Mouse (Mus musculus) spleen, adult 18-20 months (tissue): ENCODE data around the gene Ppp2r3a.
A peak's percentile ranks its signal among the peaks of the same experiment; 100 is the strongest.

Experiments used
- DNase-seq, 2 experiments: peaks; one replicate each; pipeline ENCODE4 v3.0.0; 2022; ENCODE audit warnings: mixed read lengths in 2 of 2

Gene Ppp2r3a

DNA sequence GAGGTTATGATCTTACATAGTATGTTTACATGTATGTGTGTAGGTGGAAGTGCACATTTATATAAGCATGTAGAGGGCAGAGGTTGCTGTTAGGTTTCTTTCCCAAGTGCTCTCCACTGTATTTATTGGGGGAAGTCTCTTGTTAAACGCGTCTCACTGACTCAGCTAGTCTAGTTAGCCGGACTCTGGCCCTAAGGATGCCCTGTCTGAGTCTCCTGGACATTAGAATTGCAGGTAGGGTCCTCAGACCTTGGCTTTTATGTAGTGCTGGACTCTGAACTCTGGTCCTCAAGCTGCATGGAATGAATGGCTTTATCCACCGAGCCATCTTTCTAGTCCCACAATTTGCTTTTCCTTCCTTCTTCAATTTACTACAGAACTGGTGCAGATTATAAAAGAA lies 108.0 kb downstream of the Ppp2r3a start:
- DNase-seq, result no peak

DNA sequence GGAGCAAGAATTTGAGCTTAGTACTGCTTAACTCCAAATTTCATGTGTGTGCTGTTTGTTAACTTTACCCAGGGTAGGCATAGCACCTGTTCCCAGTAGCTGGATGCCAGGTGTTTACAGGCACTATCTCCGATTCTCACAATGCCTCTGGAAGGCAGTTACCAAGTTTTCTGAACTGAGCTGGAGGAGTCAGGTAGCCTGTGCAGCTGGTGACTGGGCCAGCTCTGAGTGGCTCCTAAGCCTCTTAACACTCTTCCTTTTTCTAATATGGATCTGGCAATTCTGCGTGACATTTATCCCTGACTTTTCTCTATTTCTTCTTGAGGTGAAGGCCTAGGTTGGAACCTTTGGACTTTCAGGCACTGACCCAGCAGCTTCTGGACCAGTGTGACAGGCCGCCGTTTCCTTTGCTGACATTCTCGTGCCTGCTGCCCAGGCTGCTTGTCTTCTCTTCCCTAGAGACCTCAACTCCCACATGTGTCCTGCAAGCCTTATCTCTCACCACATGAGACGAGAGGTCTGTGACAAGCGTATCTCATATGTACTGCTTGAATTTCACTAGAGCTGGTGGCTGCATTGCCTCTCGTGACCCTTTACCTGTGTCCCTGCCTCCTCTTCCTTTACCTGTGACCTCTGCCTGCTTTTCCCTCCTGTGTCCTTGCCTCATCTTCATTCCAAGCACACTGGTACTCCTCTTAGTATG lies 137.3 kb downstream of the Ppp2r3a start:
- DNase-seq, result no peak

DNA sequence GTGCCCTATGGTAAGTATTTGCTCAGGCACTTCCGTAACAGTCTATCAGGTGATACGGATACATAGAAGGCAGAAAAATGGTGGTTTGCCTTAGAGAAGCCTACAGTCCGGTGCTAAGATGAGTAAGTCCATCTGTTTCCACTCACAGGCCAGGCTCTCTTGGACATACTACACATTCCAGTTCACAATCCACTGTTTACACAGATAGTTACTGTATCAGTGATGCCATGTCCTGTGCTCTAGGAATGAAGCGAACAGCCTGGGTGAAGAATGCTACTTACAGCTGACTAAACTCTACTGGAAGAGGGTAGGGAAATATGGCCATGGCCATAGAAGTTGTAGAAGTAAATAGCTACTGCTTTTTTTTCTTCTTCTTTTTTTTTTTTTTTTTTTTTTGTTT lies 138.3 kb downstream of the Ppp2r3a start:
- no peak for DNase-seq

DNA sequence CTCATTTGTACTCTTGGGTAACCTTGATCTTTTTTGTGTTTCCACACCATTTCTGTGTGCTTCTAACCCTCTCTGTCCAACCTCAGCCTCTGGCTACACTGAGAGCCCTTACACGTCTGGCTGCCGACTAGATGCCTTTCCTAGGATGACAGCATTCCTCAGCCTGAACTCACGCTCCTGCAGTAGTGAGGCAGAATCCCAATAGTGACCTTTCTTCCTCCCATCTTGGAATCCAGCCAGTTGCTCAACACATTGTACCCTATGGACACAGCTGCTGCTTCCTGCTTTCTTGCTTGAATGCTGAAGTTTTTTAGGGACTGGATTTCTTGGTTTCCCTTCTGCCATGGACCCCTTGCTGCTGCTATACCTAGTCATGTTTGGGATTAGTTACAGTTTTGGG lies 141.6 kb downstream of the Ppp2r3a start:
- DNase-seq, result no peak

DNA sequence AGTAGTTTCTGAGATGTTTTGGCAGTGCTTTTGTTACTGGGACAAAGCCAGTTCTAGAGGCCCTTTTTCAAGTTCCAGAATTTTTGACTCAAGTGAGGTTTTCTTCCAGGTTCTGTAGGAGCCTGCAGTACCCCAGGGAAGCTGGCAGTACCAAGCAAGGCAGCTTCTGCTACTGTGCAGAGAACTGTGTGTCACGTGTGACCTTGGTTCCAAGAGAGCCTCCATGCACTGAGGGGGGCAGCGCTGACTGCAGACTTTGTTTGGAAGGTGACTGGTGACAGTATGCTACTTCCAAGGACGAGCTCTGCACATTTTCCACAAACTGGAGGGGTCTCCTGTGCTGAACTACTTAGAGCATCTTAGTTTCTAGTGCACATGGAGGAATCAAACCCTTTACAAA lies 144.2 kb downstream of the Ppp2r3a start:
- no peak for DNase-seq

DNA sequence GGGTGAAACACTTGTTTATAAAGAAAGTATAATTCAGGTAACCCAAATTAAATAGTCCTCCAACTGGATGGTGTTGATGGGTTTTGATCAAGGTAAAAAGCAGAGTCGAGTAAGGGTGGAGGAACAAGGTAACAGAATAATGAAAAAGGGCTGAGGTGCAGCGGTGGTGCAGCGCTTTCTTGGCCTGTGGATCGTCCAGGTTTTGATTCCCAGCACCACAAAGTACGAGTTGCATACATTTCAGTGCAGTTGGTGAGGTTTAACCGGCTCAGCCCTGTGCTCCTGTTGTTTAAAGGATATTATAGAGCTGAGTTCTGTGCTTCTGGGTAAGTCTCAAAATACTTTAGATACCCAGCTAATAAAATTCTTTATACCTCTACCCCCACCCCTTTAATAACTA lies 145.9 kb downstream of the Ppp2r3a start:
- no peak for DNase-seq

DNA sequence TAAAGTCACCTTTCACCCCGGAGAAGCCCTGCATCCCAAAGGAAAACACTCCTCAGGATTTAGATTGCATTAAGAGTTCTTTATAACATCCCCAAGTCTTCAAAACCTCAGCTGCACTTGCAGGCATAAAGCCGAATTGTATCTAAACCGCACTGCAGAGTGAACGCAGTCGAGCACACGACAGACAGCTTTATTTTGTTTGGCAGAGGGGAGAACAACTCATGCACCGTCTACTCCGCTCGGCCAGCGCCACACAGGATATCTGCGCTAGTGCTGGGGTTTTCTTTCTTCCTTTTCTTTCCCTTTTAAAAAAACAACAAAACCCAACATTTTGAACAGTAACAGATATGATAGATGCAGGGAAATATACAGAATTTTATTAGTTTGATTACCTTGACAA lies 146.7 kb downstream of the Ppp2r3a start:
- DNase-seq, result no peak

DNA sequence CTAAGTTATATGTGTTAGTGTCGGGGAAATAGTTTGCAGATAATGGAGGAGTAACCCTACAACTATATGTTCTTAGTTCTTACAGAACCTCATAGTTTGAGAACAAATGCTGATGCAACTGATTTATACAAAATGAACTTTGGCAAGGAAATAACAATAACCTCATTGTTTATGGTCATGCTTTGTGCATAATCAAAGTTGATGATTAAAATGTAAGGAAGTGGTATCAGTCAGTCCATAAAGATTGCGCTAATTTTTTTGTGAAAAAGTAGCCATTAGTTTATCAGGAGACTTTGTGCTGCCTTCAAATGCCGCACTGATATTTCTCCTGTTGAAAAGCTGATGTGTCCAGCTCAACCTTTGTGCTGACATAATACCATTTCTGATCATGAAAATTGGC lies 149.3 kb downstream of the Ppp2r3a start:
- DNase-seq, result no peak

DNA sequence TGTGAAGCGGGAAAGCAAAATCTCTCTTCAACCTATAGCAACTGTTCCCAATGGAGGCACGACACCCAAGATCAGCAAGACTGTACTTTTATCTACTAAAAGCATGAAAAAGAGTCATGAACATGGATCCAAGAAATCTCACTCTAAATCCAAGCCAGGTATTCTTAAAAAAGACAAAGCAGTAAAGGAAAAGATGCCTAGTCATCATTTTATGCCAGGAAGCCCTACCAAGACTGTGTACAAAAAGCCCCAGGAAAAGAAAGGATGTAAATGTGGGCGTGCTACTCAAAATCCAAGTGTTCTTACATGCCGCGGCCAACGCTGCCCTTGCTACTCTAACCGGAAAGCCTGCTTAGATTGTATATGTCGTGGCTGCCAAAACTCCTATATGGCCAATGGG lies 150.0 kb downstream of the Ppp2r3a start:
- DNase-seq, result no peak

DNA sequence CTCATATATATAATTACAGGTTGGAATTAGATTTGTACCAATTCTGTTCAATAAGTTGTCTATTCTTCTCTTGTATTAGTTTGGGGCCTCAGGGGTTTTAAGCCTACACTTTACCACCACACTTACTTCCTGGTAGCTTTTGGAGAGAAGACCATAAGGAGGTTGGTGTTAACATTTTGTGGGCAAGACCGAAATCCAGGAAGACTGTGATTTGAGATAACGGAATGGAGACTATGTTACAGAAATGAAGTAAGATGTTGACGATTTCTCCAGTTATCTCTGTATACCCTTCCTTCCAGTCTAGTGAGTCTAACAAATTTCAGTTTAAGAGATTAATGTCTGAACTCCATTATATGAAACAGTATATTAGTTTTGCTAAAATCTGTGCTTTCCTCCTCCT lies 151.4 kb downstream of the Ppp2r3a start:
- no peak for DNase-seq

DNA sequence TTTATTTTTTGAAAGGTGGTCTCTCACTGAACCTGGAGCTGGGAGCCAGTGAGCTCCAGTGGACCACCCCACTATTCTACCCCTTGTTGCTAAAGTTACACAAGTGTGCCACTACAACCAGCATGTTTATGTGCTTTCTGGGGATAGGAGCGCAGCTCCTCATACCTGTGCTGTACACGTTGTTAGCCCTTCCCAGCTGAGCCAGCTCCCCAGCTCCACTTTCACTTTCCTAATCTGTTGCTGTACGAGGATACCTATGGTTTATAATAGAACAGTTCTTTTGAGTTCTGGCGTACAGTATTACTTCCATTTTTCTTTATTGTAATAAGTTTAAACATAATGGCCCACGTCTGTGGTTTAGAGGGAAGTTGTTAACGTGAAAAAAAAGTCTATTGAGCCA lies 152.2 kb downstream of the Ppp2r3a start:
- DNase-seq, result no peak

DNA sequence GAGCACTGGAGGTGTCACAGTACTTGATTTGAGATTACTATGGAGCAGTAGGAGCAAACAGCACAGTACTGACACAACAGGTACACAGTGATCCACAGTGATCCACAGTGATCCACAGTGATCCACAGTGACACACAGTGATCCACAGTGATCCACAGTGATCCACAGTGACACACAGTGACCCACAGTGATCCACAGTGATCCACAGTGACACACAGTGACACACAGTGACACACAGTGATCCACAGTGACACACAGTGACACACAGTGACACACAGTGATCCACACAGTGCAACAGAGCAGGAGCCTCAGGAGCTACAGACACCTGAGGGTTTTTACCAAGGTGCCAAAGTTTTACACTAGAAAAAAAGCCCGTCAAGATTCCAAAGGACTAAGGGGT lies 154.1 kb downstream of the Ppp2r3a start:
- DNase-seq, result no peak

DNA sequence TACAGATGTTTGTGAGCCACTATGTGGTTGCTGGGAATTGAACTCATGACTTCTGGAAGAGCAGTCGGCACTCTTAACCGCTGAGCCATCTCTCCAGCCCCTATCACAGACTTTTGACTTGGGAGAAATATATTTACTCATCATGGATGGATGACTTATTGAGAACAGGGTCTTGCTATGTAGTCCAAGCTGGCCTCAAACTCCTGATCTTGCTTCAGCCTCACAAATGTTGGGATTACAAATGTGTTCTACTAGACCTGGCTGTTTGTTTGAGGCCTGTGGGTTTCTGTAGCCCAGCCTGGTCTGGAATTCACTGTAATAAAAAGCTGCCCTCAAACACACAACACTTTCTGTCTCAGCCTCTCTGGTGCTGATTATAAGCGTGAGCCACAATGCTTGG lies 155.1 kb downstream of the Ppp2r3a start:
- DNase-seq, result no peak

DNA sequence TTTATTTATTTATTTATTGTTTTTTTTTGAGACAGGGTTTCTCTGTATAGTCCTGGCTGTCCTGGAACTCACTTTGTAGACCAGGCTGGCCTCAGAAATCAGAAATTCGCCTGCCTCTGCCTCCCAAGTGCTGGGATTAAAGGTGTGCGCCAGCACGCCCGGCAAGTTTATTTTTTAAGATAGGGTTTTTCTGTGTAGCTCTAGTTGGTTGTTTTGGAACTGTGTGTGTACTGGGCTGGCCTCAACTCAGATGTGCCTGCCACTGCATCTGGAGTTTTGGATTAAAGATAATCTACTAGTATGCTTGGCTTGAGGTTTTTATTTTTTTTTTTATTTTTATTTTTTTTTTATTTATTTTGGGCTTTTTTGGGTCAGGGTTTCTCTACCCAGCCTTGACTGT lies 156.2 kb downstream of the Ppp2r3a start:
- DNase-seq, result no peak

DNA sequence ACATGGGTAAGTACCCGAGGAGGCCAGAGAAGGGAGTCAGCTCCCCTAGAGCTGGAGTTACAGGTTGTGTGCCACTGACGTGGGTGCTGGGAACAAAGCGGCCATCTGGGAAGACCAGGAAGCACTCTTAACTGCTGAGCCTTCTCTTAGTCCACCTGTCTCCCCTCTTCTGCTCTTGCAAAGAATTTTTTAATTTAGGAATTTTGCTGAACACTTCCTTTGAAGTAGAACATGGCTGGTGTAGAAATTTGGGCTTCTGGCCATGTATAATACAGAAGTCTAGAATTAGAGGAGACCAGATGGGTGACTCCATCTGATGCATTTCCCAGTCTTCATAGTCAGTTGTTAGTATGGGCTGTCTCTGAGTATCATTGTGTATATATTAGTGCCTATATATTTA lies 167.9 kb downstream of the Ppp2r3a start:
- no peak for DNase-seq

DNA sequence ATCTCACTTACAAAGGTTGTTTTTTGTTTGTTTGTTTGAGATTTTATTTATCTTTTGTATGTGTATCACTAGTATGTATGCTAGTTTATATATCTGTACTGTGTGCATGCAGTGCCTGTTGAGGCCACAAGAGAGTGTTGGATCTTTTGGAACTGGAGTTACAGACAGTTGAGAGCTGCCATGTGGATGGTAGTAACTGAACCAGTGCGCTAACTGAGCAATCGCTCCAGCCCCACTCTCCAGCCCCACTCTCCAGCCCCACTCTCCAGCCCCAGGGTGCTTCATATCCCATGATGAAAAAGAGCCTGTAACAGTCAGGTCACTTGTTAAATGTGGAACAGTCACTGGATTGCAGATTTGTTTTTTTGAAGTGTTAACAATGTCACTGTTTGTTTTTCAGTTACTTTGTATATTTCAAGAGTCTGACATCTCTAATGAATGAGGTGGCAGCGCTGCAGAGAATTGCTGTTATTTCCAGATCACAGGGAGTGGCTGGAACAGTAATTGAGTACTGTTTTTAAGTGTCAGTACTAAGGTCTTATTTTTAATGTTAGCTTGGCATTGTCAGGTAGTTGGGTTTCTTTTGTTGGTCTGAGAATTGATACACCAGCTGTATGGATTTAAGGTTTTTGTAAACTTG lies 171.4 kb downstream of the Ppp2r3a start:
- no peak for DNase-seq

DNA sequence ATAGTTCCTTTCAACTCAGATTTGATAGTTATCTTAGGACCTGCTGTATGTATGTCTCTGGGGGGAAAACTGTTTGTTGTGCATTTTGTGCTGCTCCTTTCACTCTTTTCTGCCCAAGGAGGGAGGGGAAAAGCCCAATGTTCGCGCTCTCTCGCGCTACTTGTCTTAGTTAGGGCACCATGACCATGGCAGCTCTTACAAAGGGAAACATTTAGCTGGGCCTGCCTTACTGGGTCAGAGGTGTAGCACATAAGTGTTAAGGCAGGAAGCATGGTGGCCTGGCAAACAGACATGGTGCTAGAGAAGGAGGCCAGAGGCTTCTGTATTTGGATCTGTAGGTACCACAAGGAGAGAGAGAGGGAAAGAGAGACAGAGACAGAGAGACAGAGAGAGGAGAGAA lies 173.0 kb downstream of the Ppp2r3a start:
- DNase-seq, result no peak

DNA sequence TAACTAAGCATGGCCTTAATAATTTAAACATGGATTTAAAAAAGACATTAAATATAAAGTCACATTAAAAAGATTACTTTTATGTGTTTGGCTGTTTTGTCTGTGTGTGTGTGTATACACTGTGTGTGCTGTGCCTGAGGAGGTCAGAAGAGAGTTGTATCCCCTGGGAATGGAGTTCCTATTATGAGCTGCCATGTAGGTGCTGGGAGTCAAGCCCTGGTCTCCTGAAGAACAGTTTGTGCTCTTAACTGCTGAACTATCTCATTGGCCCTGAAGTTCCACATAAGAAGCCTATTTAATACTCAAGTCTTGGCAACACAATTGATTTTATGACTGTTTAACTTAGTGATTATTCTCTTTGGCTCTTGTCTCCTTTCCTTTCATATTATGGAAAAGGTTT lies 174.1 kb downstream of the Ppp2r3a start:
- DNase-seq, result no peak

DNA sequence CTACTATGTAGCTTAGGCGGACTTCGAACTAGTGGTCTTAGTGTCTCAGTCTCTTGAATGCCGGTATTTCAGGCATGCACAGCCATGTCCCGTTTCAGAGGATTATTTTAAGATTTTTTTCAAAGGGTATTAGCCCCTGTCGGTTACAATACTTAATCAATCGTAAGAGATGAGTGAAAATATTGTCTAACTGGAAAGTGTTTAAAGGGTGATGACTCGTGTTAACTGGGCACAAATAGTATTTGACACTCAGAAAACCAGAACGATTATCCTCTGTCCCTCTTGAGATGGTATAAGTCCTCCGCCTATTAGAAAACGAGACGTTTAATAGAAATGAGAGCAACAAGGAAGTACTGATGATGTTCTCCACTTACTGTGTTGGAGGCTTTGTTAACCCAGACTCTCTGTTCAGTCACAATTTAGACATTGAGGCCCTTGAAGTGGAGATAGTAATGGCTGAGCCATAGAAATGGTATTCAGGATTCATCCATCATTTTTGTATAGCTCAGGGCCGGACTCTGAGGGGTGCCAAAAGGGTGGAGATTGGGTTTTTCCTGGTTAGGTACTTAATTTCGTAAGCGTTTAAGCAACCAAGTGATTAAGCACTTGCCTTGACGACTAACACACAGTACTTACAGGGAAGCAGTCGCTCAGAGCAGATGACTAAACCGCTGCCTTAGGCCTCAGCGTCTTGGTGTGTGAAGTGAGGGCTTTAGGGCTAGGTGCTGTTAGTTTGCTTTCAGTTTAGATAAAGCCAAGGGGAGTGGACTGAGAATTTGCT lies 175.3 kb downstream of the Ppp2r3a start:
- no peak for DNase-seq

DNA sequence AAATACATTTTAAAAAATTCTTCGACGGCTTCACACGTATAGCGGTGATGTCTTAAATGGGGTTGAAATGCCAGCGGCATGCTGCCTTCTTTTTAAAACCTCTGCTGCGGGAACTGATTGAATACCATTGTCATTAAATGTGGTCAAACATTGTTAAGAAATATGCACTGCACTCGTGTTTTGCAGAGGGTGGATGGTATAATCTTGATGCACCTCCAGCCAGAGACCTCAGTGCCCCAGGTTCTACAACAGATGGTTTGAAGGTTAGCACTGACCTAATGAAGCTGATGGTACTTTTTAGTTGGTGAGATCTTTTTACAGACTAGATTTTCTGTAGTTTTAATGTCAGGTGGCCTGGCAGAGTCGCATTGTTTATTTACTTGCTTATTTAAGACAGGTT lies 175.9 kb downstream of the Ppp2r3a start:
- no peak for DNase-seq

DNA sequence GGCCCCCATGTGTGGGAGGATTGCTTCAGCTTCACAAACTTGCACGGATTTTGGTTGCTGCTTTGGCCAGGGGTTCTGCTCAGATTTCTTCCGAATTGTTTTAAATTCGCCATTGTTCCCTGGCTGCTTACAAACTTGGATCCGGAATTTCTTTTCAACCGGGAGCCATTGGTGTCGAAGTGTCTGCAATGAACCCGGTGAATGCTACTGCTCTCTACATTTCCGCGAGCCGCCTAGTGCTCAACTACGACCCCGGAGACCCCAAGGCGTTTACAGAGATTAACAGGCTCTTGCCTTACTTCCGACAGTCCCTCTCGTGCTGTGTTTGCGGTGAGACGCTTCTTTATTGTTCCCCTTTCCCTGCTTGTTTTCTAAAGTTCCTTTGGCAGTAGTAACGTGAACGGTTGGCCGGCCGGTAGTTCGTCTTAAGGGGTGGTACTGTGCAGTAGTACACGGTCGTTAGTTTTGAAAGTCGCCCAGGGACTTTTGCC lies 176.5 kb downstream of the Ppp2r3a start:
- DNase-seq, result peak; percentile 25 to 40

DNA sequence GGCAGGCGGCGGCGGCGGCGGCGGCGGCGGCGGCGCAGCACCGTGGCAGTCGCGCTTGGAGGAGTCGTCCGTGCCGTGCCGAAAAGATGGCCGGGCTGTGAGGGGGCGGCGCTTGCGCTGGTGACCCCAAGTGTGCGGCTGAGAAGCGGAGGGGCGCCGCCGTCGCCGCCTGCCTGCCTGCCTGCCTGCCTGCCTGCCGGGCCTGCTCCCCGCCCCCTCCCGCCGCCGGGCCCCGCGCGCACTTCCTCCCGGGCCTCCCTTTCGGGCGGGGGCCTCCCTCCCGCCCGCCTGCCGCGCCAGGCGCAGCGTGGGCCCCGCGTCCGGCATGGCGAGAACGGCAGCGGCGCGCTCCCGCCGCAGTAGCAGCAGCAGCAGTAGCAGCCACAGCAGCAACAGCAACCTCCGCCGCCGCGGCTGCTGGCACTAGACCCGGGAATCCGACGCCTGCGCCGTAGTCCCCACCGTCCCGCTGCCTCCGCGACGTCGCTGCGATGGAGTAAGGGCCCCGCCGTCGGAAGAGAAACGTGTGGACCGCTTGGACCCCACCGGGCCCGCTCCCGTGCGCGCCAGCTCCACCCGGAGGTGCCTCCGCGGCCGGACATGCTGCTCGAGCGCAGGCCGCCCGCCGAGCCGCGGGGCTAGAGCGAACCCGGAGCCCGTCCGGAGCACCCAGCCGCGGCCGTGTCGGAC lies 177.1 kb downstream of the Ppp2r3a start:
- DNase-seq, result peak; percentile 88 to 90

DNA sequence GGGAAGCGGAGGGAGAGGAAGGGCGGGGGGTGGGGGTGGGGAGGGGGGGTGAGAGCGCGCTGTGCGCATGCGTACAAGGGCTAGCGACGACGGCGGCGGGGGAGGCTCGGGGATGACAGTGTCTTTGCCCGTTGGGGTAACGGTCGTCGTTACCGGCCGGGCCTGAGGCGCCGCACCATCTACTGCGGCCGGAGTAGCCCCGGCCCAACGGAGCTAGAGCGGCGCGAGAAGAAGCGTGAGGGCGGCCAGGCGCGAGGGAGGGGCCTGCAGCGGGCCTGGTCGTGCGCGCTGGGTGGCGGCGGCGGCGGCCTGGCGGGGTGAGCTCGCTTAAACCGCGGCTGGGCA lies 177.6 kb downstream of the Ppp2r3a start, which contains the start of gene Msl2:
TSS of gene Msl2 (plus strand) at position 115 of the 345 bp plus-strand sequence.
- DNase-seq, result no peak
